Mouse (Mus musculus) naive thymus-derived CD4-positive, alpha-beta T cell, adult 5 months (primary cell): ENCODE measurements around the gene Tshr. TPM values are rescaled to one million over a fixed set of nuclear protein-coding genes. Genes with fewer than 3 reads are reported as not detected.

Source experiments
- polyA plus RNA-seq: library from polyadenylated mRNA; unstranded; fragments of 100-300 nt; shearing (Covaris generic); gene quantifications from one replicate; pipeline ENCODE4 v1.2.1, GENCODE M21; 2017

Tshr gene
- polyA plus RNA-seq: not detected

DNA sequence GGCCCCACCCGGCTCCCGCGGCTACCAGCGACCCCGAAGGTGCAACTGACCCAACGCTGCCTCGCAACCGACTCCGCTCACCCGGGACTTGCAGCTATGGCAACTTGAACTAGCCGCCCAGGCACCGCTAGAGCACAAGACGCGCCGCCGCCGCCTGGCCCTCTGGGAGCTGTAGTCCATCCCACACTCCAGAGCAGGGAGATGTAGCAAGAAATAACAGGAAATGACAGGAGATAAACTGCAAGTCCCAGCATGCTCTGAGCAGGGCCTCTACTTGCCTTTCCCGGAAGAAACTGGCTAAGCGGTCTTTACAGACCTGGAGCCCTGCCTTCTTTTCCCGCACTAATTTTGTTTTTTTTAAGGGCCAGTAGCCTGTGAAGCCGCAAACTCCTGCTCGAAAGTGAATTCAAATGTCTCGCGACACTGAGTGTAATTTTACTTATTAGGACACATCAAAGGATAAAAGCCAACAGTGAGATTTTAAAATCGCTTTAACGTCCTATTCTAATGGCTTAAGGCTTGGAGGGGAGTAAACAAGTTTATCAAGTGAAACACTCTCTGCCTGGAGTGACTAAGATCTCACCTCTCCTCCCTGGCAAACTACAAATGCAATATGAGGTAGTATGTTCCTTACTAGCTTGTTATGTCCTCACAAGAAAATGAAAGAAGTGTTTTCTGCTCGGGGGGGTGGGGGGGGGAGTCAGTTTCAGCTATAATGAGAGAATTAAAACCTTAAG is at the start of gene Tshr, which contains the start of gene Cep128:
Gene Tshr, plus strand, starts transcription at position 283 of the 737 bp plus-strand sequence.
Gene Cep128, minus strand, starts transcription at position 129 of the 737 bp plus-strand sequence.

DNA sequence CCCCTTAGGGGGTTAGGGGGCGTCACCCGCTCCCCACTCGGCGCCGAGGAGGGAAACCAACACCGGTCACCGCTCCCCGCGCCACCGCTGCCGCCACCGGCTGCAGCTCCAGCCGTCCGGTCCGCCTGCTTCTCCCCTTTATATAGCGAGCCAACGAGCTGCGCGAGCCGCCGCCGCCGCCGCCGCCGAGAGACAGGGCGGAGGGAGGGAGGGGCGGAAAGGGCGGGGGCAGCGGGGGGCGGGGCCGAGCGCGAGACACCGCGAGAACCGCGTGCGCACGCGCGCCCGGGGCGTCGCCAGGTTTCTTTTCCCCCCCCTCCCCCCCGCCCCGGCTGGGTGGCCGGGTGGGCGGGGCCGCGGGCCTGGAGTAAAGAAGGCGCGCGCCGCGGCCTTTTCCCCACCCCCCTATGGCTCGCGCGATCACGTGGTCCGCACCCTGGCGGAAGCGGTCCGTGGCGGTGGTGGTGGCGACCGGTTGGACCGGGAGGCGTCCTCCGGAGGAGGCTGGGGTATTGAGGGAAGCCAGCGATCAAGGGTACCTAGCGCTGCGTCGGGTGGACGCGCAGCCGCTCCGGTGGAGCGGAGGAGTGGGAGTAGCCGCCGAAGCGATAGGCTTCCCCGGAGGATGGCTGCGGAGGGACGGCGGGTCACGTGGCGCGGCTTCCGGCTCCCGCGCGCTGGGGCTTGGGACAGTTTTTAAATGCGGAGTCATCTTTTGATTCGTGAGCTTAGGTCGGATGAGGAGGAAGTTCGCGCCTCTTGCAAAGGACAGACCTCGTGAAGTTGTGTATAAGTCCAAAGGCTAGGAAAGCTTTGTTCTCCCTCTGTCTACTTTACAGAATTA is 205.7 kb downstream of the Tshr start, which contains the start of gene Gtf2a1:
Gene Gtf2a1, minus strand, starts transcription at position 641 of the 844 bp plus-strand sequence.

Other genes starting within 250 kb of the Tshr start
- 10.0 TPM for gene Cep128, start 154 bp upstream of the Tshr start, polyA plus RNA-seq
- gene Gtf2a1, start 205.9 kb downstream of the Tshr start, polyA plus RNA-seq: 24.3 TPM